Mouse (Mus musculus) left cerebral cortex, postnatal 25 days (tissue): ENCODE measurements at regions not wholly inside any gene's neighbourhood (a gene's known extent, or its start where the extent isn't known, plus 50 kb on each side); places are given as distances from the start of the nearest gene placed in this dataset.

ENCODE experiments used
- DNase-seq, 2 experiments: peaks; one replicate each; pipeline ENCODE4 v3.0.0; 2022; ENCODE audit warnings: low spot score in 2 of 2, mixed read lengths in 1 of 2
- intact Hi-C: fragments of 180-260 bp; cut with DNase I; formaldehyde crosslinking; loops from one replicate; pipeline ENCODE4 v1.15.1; 2025

DNA sequence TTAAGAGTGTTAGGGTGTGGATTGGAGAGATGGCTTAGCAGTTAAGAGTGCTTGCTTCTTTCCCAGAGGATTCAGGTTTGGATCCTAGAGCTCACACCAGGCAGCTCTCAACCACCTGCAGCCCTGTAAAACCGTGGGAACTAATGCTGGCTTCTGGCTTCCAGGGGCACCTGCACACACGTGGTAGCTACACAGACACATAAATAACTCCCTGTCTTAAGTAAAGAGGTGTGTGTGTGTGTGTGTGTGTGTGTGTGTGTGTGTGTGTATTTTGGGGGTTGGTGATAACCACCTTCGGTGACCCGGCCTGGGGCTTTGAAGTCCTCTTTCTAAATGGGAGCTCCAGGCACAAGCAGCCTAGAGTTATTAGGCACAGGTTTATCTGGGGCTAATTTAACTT lies 72.5 kb upstream of the Haao start:
- no peak for DNase-seq
- intact Hi-C loops: no loop called here

DNA sequence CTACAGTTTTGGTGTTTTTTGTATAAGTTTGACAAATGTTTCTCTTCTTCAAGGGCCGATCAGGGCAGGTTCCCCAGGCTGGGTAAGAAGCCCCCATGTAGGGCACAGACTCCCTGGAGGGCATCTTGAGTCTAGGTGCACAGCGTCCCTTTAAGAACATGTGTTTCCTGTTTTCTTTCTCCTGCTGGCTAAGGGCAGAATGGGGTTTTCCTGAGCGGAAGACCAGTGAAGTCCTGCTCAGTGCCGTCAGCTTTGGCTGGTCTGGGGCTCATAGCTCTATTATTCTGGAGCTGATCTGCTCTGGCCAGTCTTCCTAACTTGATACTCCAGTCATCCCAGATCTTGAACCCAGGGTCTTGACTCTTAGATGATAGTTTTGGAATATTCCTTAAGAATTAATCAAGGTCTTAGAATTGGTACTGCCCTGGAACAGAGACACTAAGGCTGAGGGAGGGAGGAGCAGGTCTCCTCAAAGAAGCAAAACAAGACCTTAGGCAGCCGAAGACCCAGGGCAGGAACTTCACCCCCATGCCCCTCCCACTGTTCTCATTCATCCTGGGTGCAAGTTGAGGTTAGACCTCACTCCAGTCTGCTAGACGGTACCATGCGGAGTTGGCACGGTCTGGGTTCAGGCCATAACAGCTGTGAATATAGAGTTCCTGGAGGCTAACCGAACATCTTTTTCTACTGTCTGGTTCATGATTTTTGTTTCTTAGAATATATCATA lies 70.8 kb upstream of the Haao start:
- DNase-seq: no peak
- intact Hi-C loops: no loop called here

DNA sequence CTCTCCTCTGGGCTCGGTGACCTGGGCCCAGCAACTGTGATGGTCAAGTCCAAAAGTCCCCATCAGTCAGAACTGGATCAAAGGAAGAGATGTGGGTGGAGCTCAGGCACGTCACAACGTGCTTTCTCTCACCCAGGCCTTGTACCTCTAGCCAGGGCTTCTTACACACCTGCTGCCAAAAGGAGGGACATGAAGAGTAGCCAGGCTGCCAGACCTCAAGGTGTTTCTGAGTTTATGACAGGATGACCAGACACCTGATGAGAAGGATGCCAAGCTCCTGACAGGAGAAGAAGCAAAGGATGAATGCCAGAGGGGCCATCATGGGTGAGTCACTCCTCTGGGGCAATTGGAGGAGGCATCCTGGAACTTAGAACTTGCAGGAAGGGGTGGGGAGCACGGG lies 70.0 kb upstream of the Haao start:
- intact Hi-C loops: no loop called here
- DNase-seq: no peak

DNA sequence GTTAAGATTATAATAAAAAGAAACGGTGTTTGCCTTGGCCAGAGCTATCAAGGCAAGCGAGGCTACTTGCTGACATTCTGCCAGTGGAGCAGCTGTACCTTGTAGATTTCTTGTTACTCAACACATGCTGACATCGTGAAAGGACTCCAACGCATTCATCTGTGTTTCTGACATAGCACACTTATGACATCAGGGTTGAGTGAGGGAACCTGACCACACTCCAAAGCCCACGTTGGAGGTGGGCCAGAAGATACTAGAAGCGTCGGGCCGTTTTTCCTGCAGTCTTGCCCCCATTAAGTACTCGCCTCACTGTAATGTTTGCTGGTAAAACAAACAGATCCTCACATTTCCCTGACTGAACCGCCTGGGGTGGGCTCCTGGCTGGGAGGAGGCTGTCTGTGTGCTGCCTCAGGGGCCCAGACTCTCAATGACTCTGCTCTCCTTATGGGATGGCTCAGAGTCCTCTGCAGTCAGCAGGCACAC lies 69.0 kb upstream of the Haao start:
- intact Hi-C loops: no loop called here
- DNase-seq: peak in 1 of 2 experiments; percentile 23

DNA sequence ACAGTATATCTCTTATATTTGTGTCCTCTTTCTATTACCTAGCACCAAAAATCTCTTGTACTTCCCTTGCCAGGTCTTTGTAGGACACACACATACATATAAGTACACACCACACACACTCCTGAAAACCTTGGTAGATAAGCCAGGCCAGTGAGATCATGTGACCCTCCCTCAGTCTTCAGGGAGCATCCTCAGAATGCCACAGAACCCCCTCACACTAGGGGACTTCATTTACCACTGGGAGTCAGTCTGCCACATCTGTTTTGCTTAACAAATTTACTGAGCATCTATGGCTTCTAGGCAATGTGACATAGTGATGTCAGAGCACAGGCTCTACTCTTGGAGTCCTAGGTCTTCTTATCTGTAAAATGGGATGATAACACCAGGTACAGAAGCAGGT lies 67.3 kb upstream of the Haao start:
- DNase-seq: no peak
- intact Hi-C loops: no loop called here

DNA sequence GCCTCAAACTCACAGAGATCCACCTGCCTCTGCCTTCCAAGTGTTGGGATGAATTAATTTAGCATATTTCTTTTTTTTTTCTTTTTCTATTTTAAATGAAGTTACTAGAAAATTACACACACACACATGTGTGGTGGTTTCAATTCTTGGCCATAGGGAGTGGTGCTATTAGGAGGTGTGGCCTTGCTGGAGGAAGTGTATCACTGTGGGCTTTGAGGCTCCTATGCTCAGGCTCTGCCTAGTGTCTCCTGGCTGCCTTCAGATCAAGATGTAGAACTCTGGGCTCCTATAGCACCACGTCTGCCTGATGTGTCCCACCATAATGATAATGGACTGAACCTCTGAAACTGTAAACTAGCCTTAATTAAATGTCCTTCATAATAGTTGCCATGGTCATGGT lies 66.8 kb upstream of the Haao start:
- DNase-seq: no peak
- intact Hi-C loops: no loop called here

DNA sequence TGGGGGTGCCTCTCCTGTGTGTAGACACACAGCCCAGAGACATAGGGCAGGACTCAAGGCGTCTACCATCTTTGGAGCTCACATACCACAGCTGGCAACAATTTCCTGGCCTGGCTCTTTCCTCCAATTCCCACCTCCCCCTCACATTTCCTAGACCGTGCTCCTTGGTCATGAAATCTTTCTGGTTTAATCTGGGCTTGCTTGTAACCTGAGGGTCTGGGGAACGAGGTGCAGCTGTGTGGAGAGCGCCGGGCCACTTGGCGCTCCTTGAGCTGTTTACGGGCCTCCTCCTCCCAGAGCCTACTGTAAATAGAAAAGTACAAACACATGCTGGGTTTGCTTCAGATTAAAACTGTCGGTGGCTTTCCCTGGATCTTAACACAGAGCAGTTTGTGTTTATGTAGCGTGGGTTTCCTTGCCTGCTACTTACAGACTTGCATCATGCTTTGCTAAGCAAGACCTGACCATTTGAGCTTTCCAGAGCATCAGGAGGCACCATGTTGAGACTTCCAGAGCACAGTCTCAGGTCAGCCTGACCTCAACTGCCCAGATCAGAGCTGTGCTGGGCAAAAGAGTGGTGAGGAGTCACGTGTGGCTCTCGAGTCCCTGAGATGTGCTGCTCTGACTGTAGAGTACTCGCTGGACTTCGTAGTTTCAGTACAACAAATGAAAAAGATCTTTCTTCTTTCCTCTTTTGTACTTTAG lies 66.1 kb upstream of the Haao start:
- intact Hi-C loops: no loop called here
- DNase-seq: no peak

DNA sequence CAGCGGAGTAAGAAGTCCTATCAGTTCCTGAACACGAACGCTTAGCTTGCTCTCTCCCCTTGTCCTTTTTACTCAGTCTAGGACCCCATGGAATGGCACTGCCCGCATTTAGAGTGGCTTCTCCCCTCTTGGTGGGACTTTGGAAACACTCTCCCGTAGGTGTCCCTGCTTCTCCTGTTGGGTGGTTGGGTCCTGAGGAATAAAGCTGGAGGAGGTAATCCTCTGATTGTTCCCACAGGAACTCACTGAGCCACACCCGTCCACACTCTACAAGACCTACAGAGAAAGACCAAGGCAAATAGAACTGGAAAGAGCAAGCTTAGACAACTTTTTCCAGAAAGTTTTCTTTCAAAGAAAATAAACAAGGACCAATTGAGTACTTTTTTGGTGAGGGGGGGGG lies 64.7 kb upstream of the Haao start:
- DNase-seq: no peak
- intact Hi-C loops: no loop called here

DNA sequence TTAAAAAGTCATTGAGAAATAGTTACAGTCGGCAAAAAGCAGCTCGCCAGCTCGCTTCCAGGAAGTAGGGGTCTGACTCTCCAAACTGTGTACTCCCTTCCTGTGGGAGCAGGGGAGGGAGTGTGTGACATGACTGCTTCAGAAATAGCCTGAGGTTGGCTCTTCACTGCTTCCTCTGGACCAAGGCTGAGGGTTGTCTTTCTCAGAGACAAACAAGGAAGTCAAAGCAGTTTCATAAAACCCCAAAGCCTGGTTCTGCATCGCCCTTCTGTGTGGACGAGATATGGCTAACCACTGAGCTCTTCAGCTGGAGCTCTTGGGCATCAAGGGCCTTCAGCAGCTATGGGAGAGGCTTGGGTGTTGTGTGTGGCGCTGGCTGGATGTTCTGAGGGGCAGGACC lies 61.0 kb upstream of the Haao start:
- no peak for DNase-seq
- intact Hi-C loops: no loop called here

DNA sequence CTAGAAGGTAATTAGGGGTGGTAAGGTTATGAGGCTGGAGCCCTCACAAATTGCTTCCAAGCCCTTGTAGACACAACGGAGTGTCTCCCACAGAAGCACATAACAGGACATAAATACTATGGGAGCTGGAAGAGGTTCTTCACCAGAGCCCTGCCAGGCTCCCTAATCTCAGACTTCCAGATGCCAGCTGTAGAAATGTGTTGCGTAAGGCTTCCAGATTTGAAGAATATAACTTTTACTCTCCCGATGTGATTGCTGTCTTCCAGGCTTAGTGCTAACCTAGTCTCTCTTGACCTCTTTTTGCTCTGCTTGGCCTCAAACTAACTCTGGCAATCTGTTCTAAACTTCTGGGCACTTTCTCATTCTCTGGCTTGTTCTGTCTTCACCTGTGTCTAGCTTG lies 59.8 kb upstream of the Haao start:
- no peak for DNase-seq
- intact Hi-C loops: no loop called here

DNA sequence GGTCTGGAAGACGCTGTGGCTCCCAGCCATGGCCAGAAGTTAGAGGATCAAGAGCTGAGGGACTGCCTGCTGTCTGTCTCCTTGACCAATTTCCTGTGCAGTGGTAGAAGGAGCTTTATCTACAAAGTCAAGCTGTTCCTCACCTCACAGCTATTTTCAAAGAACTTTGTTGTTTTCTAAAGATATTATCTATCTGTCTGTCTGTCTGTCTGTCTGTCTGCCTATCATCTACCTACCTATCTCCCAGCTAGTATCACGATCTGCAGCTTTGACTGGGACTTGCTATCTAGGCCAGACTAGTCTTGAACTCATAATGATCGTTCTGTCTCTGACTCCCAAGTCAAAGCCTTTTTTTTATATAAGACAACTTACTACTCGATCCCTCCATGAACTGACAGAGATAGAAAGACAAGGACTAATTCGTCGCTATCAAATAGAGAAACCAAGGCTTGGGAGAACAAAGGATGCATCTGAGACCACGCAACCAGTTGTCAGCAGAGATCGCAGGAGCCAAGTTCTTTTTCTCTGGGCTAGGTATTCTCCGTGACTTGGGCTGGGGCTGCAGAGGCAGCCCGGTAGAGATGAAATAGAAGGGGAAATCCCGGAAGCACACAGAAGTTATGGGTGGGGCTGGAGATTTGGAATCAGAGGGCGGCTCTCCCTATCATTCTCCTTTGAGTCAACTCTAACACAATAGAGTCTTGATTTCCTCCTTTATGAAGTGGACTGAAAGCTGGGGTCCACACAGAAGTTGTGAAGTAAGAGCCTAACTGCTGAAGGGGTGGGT lies 59.2 kb upstream of the Haao start:
- intact Hi-C loops: no loop called here
- DNase-seq: no peak

DNA sequence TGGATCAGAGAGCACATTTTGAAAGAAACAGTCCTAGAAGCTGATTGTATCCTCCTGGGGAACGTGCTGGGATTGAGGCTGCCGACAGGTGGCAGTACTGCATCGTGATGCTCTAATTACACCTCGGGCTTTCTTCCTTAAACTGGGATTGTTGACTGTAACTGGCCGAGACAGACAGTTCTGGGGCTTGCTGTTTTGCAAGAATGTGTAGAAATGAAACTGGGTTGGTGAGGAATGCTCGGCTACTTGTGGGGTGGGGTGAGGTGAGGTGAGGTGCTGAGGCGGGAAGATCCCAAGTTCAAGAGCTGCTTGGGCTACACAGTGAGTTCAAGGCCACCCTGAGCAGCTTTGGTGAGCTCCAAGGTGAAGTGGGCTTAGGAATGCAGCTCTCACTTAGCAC lies 55.7 kb upstream of the Haao start:
- intact Hi-C loops: loop anchor here (1.0 to 5.0 kb wide), 5 partner anchors 49 to 479 kb away; no protein-coding TSS in a partner anchor
- peak; percentile 65 to 74 for DNase-seq

DNA sequence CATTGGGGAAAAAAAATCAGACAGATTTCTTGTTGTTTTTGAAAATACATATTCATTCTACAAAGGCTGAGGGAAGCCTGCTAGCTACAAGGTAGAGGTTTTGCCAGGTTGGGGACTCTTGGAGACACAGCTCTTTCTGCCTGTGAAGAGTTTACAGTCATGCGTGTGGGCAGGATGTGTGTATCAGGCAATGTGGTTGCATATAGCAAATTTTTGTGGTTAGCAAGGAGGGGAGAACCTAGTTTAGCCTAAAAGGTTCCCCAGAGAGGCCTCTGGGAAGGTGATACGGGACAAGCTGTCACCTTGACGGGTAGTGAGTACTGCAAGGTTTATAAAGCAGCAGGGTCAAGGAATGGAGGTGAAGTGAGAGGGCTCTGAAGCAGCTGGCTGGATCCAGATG lies 54.8 kb upstream of the Haao start:
- intact Hi-C loops: loop anchor here (5.0 kb wide), 4 partner anchors 50 to 480 kb away; no protein-coding TSS in a partner anchor

DNA sequence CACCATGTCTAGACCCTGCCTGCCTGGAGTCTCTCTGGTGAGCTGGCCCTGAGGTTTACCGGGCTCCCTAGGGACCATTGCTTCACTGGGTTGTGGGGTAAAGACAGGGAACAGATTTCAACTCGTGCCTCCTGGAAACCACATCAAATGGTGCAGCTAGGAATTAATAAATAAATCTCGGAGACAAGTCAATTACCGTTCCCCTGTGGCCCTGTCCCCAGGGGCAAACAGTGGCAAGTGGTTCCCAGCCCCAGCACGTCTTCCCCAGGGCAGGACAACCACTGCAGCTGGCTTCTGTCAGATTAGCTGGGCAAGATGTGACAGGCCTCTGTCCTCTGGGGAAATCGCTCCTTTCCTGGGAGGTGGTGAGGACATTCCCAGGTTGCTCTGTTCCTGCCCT lies 54.3 kb upstream of the Haao start:
- no peak for DNase-seq
- intact Hi-C loops: loop anchor here (5.0 kb wide), 4 partner anchors 50 to 480 kb away; no protein-coding TSS in a partner anchor

More for the DNA sequence above, 54.8 kb upstream of the Haao start:
- no peak for DNase-seq

DNA sequence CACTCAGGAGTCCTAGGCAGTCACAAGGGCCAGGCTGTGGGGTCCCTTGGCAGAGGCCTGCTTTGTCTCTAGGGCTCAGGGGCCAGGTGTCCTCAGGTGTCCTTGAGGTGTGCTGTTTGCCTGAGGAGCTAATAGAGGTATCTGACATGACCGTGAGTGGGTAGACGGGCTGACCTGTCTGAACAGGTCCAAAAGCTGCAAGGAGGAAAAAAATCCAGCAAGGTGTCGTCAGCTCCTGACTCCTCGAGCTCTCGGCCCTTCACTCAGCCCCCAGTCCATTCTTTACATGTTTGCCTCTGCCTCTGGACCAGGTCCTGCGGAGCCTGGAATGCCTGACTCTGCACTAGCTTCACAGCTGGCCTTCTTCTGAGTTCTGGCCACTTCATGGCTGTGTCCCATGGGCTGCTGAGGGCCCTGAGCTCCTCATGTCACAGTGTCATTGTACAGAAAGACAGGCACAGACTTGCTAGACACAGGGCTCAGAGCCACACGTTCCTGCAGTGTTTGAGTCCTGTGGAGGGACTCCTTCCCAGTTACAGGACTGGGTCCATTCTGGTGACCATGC lies 51.9 kb upstream of the Haao start:
- DNase-seq: no peak
- intact Hi-C loops: loop anchor here (5.0 kb wide), 4 partner anchors 53 to 483 kb away; no protein-coding TSS in a partner anchor

DNA sequence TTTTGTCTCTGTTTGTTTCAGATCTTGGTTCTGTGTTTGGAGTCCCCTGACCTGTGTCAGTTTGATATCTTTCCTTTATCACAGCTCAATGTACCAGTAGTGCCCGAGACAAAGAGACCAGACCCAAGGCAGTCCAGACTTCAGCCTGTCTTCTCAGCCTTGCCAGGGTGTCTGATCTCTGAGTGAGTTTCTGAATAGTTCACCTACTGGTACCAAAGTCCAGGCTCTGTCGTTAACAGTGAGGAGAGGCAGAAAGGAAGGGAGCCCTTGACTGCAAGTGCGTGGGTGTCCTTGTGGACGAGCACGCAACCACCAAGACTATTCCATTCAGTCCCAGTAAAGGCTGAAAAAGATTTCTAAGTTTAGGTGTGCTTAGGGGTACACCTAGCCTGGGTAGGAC lies 50.8 kb upstream of the Haao start:
- intact Hi-C loops: no loop called here
- DNase-seq: no peak
